Mouse (Mus musculus) G1E (cell line): ENCODE results near the gene Slc29a1.

Experiments used
- CTCF ChIP-seq: IDR thresholded peaks from 2 replicates; pipeline ENCODE4 v1.5.1; 2012; ENCODE audit warnings: low read depth, low read length, inconsistent platforms, mixed read lengths
- TAL1 ChIP-seq: conservative IDR thresholded peaks from 2 replicates; pipeline ENCODE4 v1.6.1; 2012; ENCODE audit warnings: low read depth, low read length, inconsistent platforms, mixed read lengths

GRCm38 (mm10) chr17:45563216-45563615 is 36.2 kb downstream of the Slc29a1 start:
- TF ChIP-seq TAL1, result no peak
- TF ChIP-seq CTCF, result no peak
